Mouse (Mus musculus): ENCODE measurements around the gene Zfp704.

GRCm38 (mm10) chr3:9481956-9482355, 127.9 kb downstream of the Zfp704 start:
- TF ChIP-seq CTCF (IDR thresholded peaks at IDR 0.05; ENCODE audit: control insufficient read depth, insufficient read depth, insufficient replicate concordance, low read depth, low read length) (no peak), POLR2A (IDR thresholded peaks at IDR 0.05; ENCODE audit: control insufficient read depth, low read depth, low read length) (no peak)
